Mouse (Mus musculus): ENCODE data around the gene Msrb2. TPM values are rescaled to one million over a fixed set of nuclear protein-coding genes. Genes with fewer than 3 reads are reported as not detected.
A peak's percentile ranks its signal among the peaks of the same experiment; 100 is the strongest.

The Msrb2 gene
- polyA plus RNA-seq, 1 experiment from 2014 or later, result 9.7 TPM

DNA sequence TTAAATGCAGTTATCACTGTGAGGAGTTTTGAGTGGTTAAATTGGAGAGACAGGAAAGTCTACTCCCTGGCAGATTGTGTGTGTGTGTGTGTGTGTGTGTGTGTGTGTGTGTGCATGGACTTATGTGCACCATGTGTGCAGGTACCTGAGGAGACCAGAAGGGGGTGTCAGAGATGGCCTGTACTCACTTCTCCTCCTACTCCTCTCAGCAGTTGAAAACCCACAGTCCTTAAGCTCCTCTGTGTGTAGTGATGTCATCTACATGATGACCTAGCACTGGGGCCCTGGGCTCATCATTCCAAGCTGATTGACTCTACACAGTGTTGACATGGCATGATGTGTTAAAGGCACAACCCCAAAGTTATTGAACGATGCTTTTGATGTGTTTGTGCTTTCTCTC is 11.0 kb downstream of the Msrb2 start:
- no peaks in the 10 kb centered on the region for H3K27me3 ChIP-seq (replicated peaks; ENCODE audit: control insufficient read depth, insufficient read depth, low read length)
- H3K27ac ChIP-seq (ENCODE audit: low read depth, low read length), result no peak overlapping the region
- no peaks in the 10 kb centered on the region for H3K9me3 ChIP-seq (replicated peaks; ENCODE audit: control insufficient read depth, low read length)
- ATAC-seq, result no peak
- DNase-seq (ENCODE audit: low spot score), result no peak
- no peaks in the 10 kb centered on the region for H3K4me1 ChIP-seq (ENCODE audit: control insufficient read depth, insufficient read depth, low read length)
- H3K4me3 ChIP-seq (ENCODE audit: low read depth, low read length), result no peak overlapping the region
- H3K9ac ChIP-seq (ENCODE audit: low read length), result no peak overlapping the region
- H3K36me3 ChIP-seq (ENCODE audit: control insufficient read depth, insufficient read depth, low read length), result no peaks in the 10 kb centered on the region
- no peak overlapping the region for H3K4me2 ChIP-seq (ENCODE audit: low read length)
- 91% methylated on average over 1 of the region's 1 CpGs for WGBS

- H3K9ac ChIP-seq (ENCODE audit: low read length), result no peak overlapping the region
- no peaks in the 10 kb centered on the region for H3K9me3 ChIP-seq (replicated peaks; ENCODE audit: control insufficient read depth, low read length)
- H3K36me3 ChIP-seq (ENCODE audit: control insufficient read depth, insufficient read depth, low read length), result no peaks in the 10 kb centered on the region
- H3K4me2 ChIP-seq (ENCODE audit: low read length), result no peak overlapping the region
- no peak overlapping the region for H3K4me3 ChIP-seq (ENCODE audit: low read depth, low read length)
- no peak overlapping the region for H3K27ac ChIP-seq (ENCODE audit: low read depth, low read length)
- DNase-seq (ENCODE audit: low spot score) (no peak), ATAC-seq (no peak)
- no peaks in the 10 kb centered on the region for H3K27me3 ChIP-seq (replicated peaks; ENCODE audit: control insufficient read depth, insufficient read depth, low read length)
- no peaks in the 10 kb centered on the region for H3K4me1 ChIP-seq (ENCODE audit: control insufficient read depth, insufficient read depth, low read length)
- WGBS, result 67% methylated on average over 4 of the region's 4 CpGs
Observed at GRCm38 (mm10) chr2:19383006-19383405, 11.8 kb downstream of the Msrb2 start.

DNA sequence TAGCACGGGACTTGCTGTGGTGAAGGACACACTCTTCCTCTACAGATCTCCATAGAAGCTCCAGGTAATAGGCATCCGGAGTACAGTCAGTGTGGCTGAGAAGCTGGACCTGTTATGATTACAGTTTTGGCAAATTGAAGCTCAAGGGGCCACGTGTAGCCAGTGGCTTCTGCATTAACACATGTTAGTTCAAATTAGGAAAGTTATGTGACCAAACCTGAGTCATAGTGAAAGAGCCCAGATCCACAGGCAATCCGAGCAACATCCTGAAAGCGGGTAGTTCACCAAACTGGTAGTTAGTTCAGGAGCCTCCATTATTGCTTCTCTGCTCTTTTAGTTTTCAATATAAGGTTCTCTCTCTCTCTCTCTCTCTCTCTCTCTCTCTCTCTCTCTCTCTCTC is 14.5 kb downstream of the Msrb2 start:
- Histone ChIP-seq H3K27me3 (replicated peaks; ENCODE audit: control insufficient read depth, insufficient read depth, low read length) (no peaks in the 10 kb centered on the region), H3K9ac (ENCODE audit: low read length) (no peak overlapping the region), H3K4me3 (ENCODE audit: low read depth, low read length) (no peak overlapping the region), H3K9me3 (replicated peaks; ENCODE audit: control insufficient read depth, low read length) (no peaks in the 10 kb centered on the region), H3K27ac (ENCODE audit: low read depth, low read length) (no peak overlapping the region), H3K4me1 (ENCODE audit: control insufficient read depth, insufficient read depth, low read length) (no peaks in the 10 kb centered on the region), H3K36me3 (ENCODE audit: control insufficient read depth, insufficient read depth, low read length) (no peaks in the 10 kb centered on the region), H3K4me2 (ENCODE audit: low read length) (no peak overlapping the region)
- DNase-seq (ENCODE audit: low spot score), result no peak
- whole genome bisulfite sequencing, result 92% methylated on average over 5 of the region's 5 CpGs
- no peak for ATAC-seq

DNA sequence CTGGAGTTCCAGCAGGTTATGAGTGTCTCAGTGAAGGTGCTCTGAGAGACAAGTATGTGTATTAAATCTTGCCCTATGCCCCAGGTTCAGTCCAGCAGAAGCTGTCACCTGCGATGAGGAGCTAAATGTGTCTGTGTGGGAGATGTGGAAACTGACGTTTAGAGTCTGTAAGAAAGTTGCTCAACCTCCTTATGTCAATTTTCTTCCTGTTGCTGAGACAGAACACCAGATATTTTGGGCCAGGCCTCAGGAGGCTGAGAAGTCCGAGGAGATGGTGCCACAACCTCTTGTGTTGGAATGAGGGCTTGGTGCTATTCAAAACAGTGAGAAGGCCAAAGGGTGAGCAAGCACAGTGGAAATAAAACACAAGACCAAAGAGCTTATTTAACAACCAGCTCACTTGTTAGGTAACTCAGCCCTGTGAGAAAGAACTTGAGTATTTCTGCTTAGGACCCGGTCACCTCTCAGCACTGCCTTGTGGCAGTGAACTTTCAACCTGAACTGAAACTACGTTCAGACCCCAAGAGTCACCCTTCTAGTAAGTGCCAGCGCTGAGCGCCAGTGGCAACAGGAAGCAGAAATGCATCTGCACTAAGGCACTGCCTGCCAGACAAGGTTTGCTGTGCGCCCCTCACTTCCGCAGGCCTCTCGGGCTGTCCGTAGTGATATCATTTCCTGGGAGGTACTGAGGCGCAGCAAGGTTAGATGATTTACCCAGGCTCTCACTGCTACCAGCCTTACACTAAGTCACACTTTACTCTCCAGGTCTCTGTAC is 17.3 kb downstream of the Msrb2 start:
- no peak overlapping the region for H3K9ac ChIP-seq (ENCODE audit: low read length)
- no peaks in the 10 kb centered on the region for H3K36me3 ChIP-seq (ENCODE audit: control insufficient read depth, insufficient read depth, low read length)
- ATAC-seq, result no peak
- no peak overlapping the region for H3K4me3 ChIP-seq (ENCODE audit: low read depth, low read length)
- H3K9me3 ChIP-seq (replicated peaks; ENCODE audit: control insufficient read depth, low read length), result no peaks in the 10 kb centered on the region
- 92% methylated on average over 12 of the region's 12 CpGs for WGBS
- DNase-seq (ENCODE audit: low spot score), result no peak
- no peak overlapping the region for H3K27ac ChIP-seq (ENCODE audit: low read depth, low read length)
- H3K27me3 ChIP-seq (replicated peaks; ENCODE audit: control insufficient read depth, insufficient read depth, low read length), result no peaks in the 10 kb centered on the region
- H3K4me1 ChIP-seq (ENCODE audit: control insufficient read depth, insufficient read depth, low read length), result no peaks in the 10 kb centered on the region
- H3K4me2 ChIP-seq (ENCODE audit: low read length), result no peak overlapping the region

GRCm38 (mm10) chr2:19390411-19391143 is 19.3 kb downstream of the Msrb2 start:
- H3K4me3 ChIP-seq (ENCODE audit: low read depth, low read length), result no peak overlapping the region
- WGBS, result 43% methylated on average over 7 of the region's 7 CpGs
- no peaks in the 10 kb centered on the region for H3K9me3 ChIP-seq (replicated peaks; ENCODE audit: control insufficient read depth, low read length)
- ATAC-seq (peak; percentile 48; the same call in 1 of the 2 replicates), DNase-seq (ENCODE audit: low spot score) (no peak)
- H3K4me2 ChIP-seq (ENCODE audit: low read length), result no peak overlapping the region
- H3K4me1 ChIP-seq (ENCODE audit: control insufficient read depth, insufficient read depth, low read length), result no peaks in the 10 kb centered on the region
- H3K9ac ChIP-seq (ENCODE audit: low read length), result no peak overlapping the region
- no peaks in the 10 kb centered on the region for H3K36me3 ChIP-seq (ENCODE audit: control insufficient read depth, insufficient read depth, low read length)
- H3K27me3 ChIP-seq (replicated peaks; ENCODE audit: control insufficient read depth, insufficient read depth, low read length), result no peaks in the 10 kb centered on the region
- no peak overlapping the region for H3K27ac ChIP-seq (ENCODE audit: low read depth, low read length)

DNA sequence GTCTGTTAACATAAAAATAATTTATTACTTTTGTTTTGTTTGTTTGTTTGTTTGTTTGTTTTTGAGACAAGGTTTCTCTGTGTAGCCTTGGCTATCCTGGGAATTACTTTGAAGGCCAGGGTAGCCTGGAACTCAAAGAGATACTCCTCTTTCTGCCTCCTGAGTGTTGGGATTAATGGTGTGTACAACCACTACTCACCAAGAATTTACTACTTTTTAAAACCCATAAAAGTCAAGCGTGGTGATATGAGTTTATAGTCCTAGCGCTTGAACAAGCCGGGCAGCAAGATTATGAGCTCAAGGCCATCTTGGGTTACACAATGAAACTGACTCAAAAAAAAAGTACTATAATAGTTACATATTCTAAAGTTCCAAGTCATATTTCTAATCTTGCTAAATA is 20.4 kb downstream of the Msrb2 start:
- no peak for ATAC-seq
- H3K27ac ChIP-seq (ENCODE audit: low read depth, low read length), result no peak overlapping the region
- 95% methylated on average over 3 of the region's 3 CpGs for WGBS
- no peak overlapping the region for H3K4me2 ChIP-seq (ENCODE audit: low read length)
- no peaks in the 10 kb centered on the region for H3K36me3 ChIP-seq (ENCODE audit: control insufficient read depth, insufficient read depth, low read length)
- no peaks in the 10 kb centered on the region for H3K27me3 ChIP-seq (replicated peaks; ENCODE audit: control insufficient read depth, insufficient read depth, low read length)
- no peak overlapping the region for H3K4me3 ChIP-seq (ENCODE audit: low read depth, low read length)
- no peak overlapping the region for H3K9ac ChIP-seq (ENCODE audit: low read length)
- no peaks in the 10 kb centered on the region for H3K9me3 ChIP-seq (replicated peaks; ENCODE audit: control insufficient read depth, low read length)
- no peak for DNase-seq (ENCODE audit: low spot score)
- no peaks in the 10 kb centered on the region for H3K4me1 ChIP-seq (ENCODE audit: control insufficient read depth, insufficient read depth, low read length)

DNA sequence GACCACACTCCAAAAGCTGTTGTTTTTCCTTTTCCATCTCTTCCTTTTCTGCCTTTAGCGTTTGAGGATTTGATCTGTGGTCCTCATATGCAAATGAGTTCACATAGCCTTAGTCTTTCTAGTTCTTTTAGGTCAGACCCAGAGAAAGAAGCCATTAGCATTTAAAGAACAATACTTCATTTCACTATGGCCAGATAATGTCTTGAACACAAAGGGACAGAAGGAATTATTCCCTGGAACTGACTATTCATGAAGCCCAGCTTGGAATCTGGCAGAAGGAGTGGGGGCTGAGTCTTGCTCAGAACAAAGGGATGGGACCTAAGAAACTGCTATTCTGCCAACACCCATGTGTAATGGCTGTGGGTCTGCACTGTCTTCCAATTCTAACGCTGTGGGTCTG is 21.6 kb downstream of the Msrb2 start:
- no peak overlapping the region for H3K27ac ChIP-seq (ENCODE audit: low read depth, low read length)
- ATAC-seq, result no peak
- H3K4me2 ChIP-seq (ENCODE audit: low read length), result no peak overlapping the region

DNA sequence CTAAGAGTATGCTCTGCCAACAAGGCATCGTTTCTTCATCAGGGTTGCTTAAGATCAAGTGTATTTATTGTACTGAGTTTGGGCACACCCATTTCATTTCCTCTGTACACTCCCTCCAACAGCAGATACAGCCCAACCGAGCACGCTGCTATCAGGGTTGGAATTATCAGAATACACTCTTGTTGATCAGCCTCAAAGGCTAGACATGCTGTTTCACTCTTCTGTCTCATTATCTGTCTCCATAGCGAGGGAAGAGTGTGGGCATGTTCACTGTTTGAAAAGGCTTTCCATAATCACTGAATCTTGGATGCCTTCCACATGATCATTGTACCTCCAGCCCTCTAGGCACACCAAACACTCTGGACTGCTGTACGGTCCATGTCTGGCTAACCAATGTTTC is 34.2 kb downstream of the Msrb2 start:
- H3K4me2 ChIP-seq (ENCODE audit: low read length), result no peak overlapping the region
- H3K9me3 ChIP-seq (replicated peaks; ENCODE audit: control insufficient read depth, low read length), result no peaks in the 10 kb centered on the region
- no peak for ATAC-seq

More for the DNA sequence above, 21.6 kb downstream of the Msrb2 start:
- 25% methylated on average over 2 of the region's 2 CpGs for WGBS
- no peaks in the 10 kb centered on the region for H3K27me3 ChIP-seq (replicated peaks; ENCODE audit: control insufficient read depth, insufficient read depth, low read length)
- no peak for DNase-seq (ENCODE audit: low spot score)
- H3K4me1 ChIP-seq (ENCODE audit: control insufficient read depth, insufficient read depth, low read length), result no peaks in the 10 kb centered on the region
- no peak overlapping the region for H3K4me3 ChIP-seq (ENCODE audit: low read depth, low read length)
- no peak overlapping the region for H3K9ac ChIP-seq (ENCODE audit: low read length)
- H3K36me3 ChIP-seq (ENCODE audit: control insufficient read depth, insufficient read depth, low read length), result no peaks in the 10 kb centered on the region
- no peaks in the 10 kb centered on the region for H3K9me3 ChIP-seq (replicated peaks; ENCODE audit: control insufficient read depth, low read length)

DNA sequence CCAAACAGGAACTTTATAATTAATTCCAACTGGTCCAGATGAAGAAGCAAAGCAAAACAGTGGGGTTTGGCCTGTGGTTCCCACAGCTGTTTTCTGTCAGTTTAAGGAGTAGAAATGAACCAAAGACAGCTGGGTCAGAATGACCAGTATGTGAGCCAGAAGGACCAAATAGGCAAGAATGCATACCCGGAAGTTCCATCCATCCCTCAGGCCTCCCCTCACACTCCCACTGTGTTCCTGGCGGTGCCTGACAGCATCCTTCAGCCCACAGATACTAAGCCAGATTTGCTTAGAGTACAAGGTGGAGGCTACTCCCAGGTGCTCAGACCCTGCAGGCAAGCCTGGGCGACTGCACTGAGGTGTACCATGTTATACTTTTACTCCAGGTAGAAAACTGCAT is 35.3 kb downstream of the Msrb2 start:
- H3K4me3 ChIP-seq (ENCODE audit: low read depth, low read length), result no peak overlapping the region
- H3K27ac ChIP-seq (ENCODE audit: low read depth, low read length), result no peak overlapping the region
- H3K27me3 ChIP-seq (replicated peaks; ENCODE audit: control insufficient read depth, insufficient read depth, low read length), result no peaks in the 10 kb centered on the region
- DNase-seq (ENCODE audit: low spot score), result no peak
- 72% methylated on average over 3 of the region's 3 CpGs for WGBS
- H3K9ac ChIP-seq (ENCODE audit: low read length), result no peak overlapping the region
- no peak overlapping the region for H3K4me2 ChIP-seq (ENCODE audit: low read length)
- ATAC-seq, result no peak
- no peaks in the 10 kb centered on the region for H3K4me1 ChIP-seq (ENCODE audit: control insufficient read depth, insufficient read depth, low read length)
- H3K36me3 ChIP-seq (ENCODE audit: control insufficient read depth, insufficient read depth, low read length), result no peaks in the 10 kb centered on the region
- H3K9me3 ChIP-seq (replicated peaks; ENCODE audit: control insufficient read depth, low read length), result no peaks in the 10 kb centered on the region

More for the DNA sequence above, 34.2 kb downstream of the Msrb2 start:
- H3K27ac ChIP-seq (ENCODE audit: low read depth, low read length), result no peak overlapping the region
- no peak for DNase-seq (ENCODE audit: low spot score)
- no peaks in the 10 kb centered on the region for H3K4me1 ChIP-seq (ENCODE audit: control insufficient read depth, insufficient read depth, low read length)
- no peak overlapping the region for H3K4me3 ChIP-seq (ENCODE audit: low read depth, low read length)
- H3K36me3 ChIP-seq (ENCODE audit: control insufficient read depth, insufficient read depth, low read length), result no peaks in the 10 kb centered on the region
- H3K27me3 ChIP-seq (replicated peaks; ENCODE audit: control insufficient read depth, insufficient read depth, low read length), result no peaks in the 10 kb centered on the region
- H3K9ac ChIP-seq (ENCODE audit: low read length), result no peak overlapping the region
- 63% methylated on average over 5 of the region's 5 CpGs for WGBS
